Mouse (Mus musculus): ENCODE measurements around the gene Nupr1l.
A peak's percentile ranks its signal among the peaks of the same experiment; 100 is the strongest.
"Not testable (repeated sequence)": the region's sequence is repeated elsewhere in the genome, so short reads cannot be mapped to it uniquely, and the experiment has no call there.

Gene Nupr1l

GRCm38 (mm10) chr5:129908242-129908965, at the start of gene Nupr1l:
TSS of gene Nupr1l (plus strand) at chr5:129908540.
- peak; percentile 88 to 93 for DNase-seq (ENCODE audit: low spot score in 2 of 2)

GRCm38 (mm10) chr5:129862325-129862724, 46.0 kb upstream of the Nupr1l start:
- DNase-seq (ENCODE audit: low spot score in 2 of 2) = no peak

- DNase-seq (ENCODE audit: low spot score in 2 of 2) = peak; percentile 47 to 51
Observed at GRCm38 (mm10) chr5:129864467-129864866, 43.9 kb upstream of the Nupr1l start.

GRCm38 (mm10) chr5:129865841-129866240, 42.5 kb upstream of the Nupr1l start:
- no peak for DNase-seq (ENCODE audit: low spot score in 2 of 2)

GRCm38 (mm10) chr5:129869238-129869995, 38.9 kb upstream of the Nupr1l start:
- no peak for DNase-seq (ENCODE audit: low spot score in 2 of 2)

GRCm38 (mm10) chr5:129871238-129871637, 37.1 kb upstream of the Nupr1l start:
- DNase-seq (ENCODE audit: low spot score in 2 of 2) = no peak

GRCm38 (mm10) chr5:129873942-129874341, 34.4 kb upstream of the Nupr1l start:
- no peak for DNase-seq (ENCODE audit: low spot score in 2 of 2)

GRCm38 (mm10) chr5:129875098-129875497, 33.2 kb upstream of the Nupr1l start:
- DNase-seq (ENCODE audit: low spot score in 2 of 2) = no peak

- DNase-seq (ENCODE audit: low spot score in 2 of 2) = peak in 1 of 2 experiments; percentile 35
Observed at GRCm38 (mm10) chr5:129877731-129878455, 30.4 kb upstream of the Nupr1l start.

- peak; percentile 35 to 37 for DNase-seq (ENCODE audit: low spot score in 2 of 2)
Observed at GRCm38 (mm10) chr5:129878946-129879345, 29.4 kb upstream of the Nupr1l start.

GRCm38 (mm10) chr5:129879888-129880287, 28.5 kb upstream of the Nupr1l start:
- DNase-seq (ENCODE audit: low spot score in 2 of 2) = no peak

GRCm38 (mm10) chr5:129886271-129886670, 22.1 kb upstream of the Nupr1l start:
- no peak for DNase-seq (ENCODE audit: low spot score in 2 of 2)

- DNase-seq (ENCODE audit: low spot score in 2 of 2) = peak; percentile 96
Observed at GRCm38 (mm10) chr5:129886911-129887636, 21.3 kb upstream of the Nupr1l start, which contains the start of gene Chchd2. TSS of gene Chchd2 (minus strand) at chr5:129887470.

GRCm38 (mm10) chr5:129890390-129890789, 17.9 kb upstream of the Nupr1l start:
- DNase-seq (ENCODE audit: low spot score in 2 of 2) = not testable (repeated sequence)

- DNase-seq (ENCODE audit: low spot score in 2 of 2) = peak; percentile 91 to 93
Observed at GRCm38 (mm10) chr5:129895198-129896088, 12.9 kb upstream of the Nupr1l start, which contains the start of gene Zbed5. TSS of gene Zbed5 (plus strand) at chr5:129895723.

- DNase-seq (ENCODE audit: low spot score in 2 of 2) = no peak
Observed at GRCm38 (mm10) chr5:129898449-129898848, 9.9 kb upstream of the Nupr1l start, which contains the start of gene Phkg1. TSS of gene Phkg1 (minus strand) at chr5:129898549.

- no peak for DNase-seq (ENCODE audit: low spot score in 2 of 2)
Observed at GRCm38 (mm10) chr5:129907775-129908174, 565 bp upstream of the Nupr1l start.

GRCm38 (mm10) chr5:129909147-129909546, 807 bp downstream of the Nupr1l start:
- DNase-seq (ENCODE audit: low spot score in 2 of 2) = no peak

GRCm38 (mm10) chr5:129909591-129909990, 1.3 kb downstream of the Nupr1l start:
- no peak for DNase-seq (ENCODE audit: low spot score in 2 of 2)

GRCm38 (mm10) chr5:129914024-129914423, 5.7 kb downstream of the Nupr1l start:
- DNase-seq (ENCODE audit: low spot score in 2 of 2) = no peak
